Mouse (Mus musculus): ENCODE measurements around the gene Gsta4. TPM values are rescaled to one million over a fixed set of nuclear protein-coding genes. Genes with fewer than 3 reads are reported as not detected.

Gsta4 gene
- polyA plus RNA-seq, 1 experiment from 2014 or later = 23.3 TPM

GRCm38 (mm10) chr9:78179071-78179470 is 3.5 kb upstream of the Gsta4 start:
- H3K36me3 ChIP-seq = no peaks in the 10 kb centered on the region
- H3K9ac ChIP-seq = no peak overlapping the region
- H3K9me3 ChIP-seq (replicated peaks) = no peaks in the 10 kb centered on the region
- no peaks in the 10 kb centered on the region for H3K27me3 ChIP-seq
- peaks cover 16% of the 10 kb centered on the region for H3K4me1 ChIP-seq (replicated peaks)
- DNase-seq (no peak), ATAC-seq (ENCODE audit: low read depth) (no peak)
- H3K27ac ChIP-seq = no peak overlapping the region
- no peak overlapping the region for H3K4me3 ChIP-seq (replicated peaks)
- WGBS (ENCODE audit: insufficient replicate concordance) = 73% methylated on average over 2 of the region's 2 CpGs
- no peak overlapping the region for H3K4me2 ChIP-seq

GRCm38 (mm10) chr9:78185686-78186085 is 3.1 kb downstream of the Gsta4 start:
- Histone ChIP-seq H3K9me3 (replicated peaks) (no peaks in the 10 kb centered on the region), H3K27ac (no peak overlapping the region), H3K9ac (no peak overlapping the region), H3K4me2 (no peak overlapping the region), H3K4me1 (replicated peaks) (peaks cover 41% of the 10 kb centered on the region), H3K27me3 (no peaks in the 10 kb centered on the region), H3K36me3 (no peaks in the 10 kb centered on the region), H3K4me3 (replicated peaks) (no peak overlapping the region)
- DNase-seq = no peak
- ATAC-seq (ENCODE audit: low read depth) = no peak
- WGBS (ENCODE audit: insufficient replicate concordance) = 75% methylated on average over 9 of the region's 9 CpGs

- DNase-seq (no peak), ATAC-seq (ENCODE audit: low read depth) (peak; percentile 79)
- Histone ChIP-seq H3K27ac (peak overlapping the region; percentile 85), H3K27me3 (no peaks in the 10 kb centered on the region), H3K9me3 (replicated peaks) (no peaks in the 10 kb centered on the region), H3K36me3 (no peaks in the 10 kb centered on the region), H3K4me2 (peak overlapping the region; percentile 41), H3K4me3 (replicated peaks) (no peak overlapping the region), H3K4me1 (replicated peaks) (peaks cover 60% of the 10 kb centered on the region), H3K9ac (peak overlapping the region; percentile 41)
- 28% methylated on average over 8 of the region's 8 CpGs for WGBS (ENCODE audit: insufficient replicate concordance)
Observed at GRCm38 (mm10) chr9:78188910-78189309, 6.3 kb downstream of the Gsta4 start.

- no peak; the same call in 1 of the 2 replicates for ATAC-seq (ENCODE audit: low read depth)
- WGBS (ENCODE audit: insufficient replicate concordance) = 10% methylated on average over 19 of the region's 19 CpGs
- no peaks in the 10 kb centered on the region for H3K36me3 ChIP-seq
- peak overlapping the region; percentile 9 for H3K27ac ChIP-seq
- H3K4me1 ChIP-seq (replicated peaks) = peaks cover 54% of the 10 kb centered on the region
- peak overlapping the region; percentile 64 for H3K9ac ChIP-seq
- H3K4me3 ChIP-seq (replicated peaks) = peak overlapping the region; percentile 51
- peak overlapping the region; percentile 70 for H3K4me2 ChIP-seq
- no peaks in the 10 kb centered on the region for H3K27me3 ChIP-seq
- H3K9me3 ChIP-seq (replicated peaks) = no peaks in the 10 kb centered on the region
- DNase-seq = no peak
Observed at GRCm38 (mm10) chr9:78190651-78191634, 8.4 kb downstream of the Gsta4 start.

GRCm38 (mm10) chr9:78191736-78192135 is 9.2 kb downstream of the Gsta4 start:
- DNase-seq (peak; percentile 81), ATAC-seq (ENCODE audit: low read depth) (peak; percentile 57)
- no peaks in the 10 kb centered on the region for H3K27me3 ChIP-seq
- under 1% methylated on average over 18 of the region's 18 CpGs for WGBS (ENCODE audit: insufficient replicate concordance)
- H3K4me1 ChIP-seq (replicated peaks) = peaks cover 54% of the 10 kb centered on the region
- peak overlapping the region; percentile 64 for H3K9ac ChIP-seq
- peak overlapping the region; percentile 51 for H3K4me3 ChIP-seq (replicated peaks)
- peak overlapping the region; percentile 21; the same call in 1 of the 2 replicates for H3K27ac ChIP-seq
- H3K4me2 ChIP-seq = peak overlapping the region; percentile 70
- H3K9me3 ChIP-seq (replicated peaks) = no peaks in the 10 kb centered on the region
- no peaks in the 10 kb centered on the region for H3K36me3 ChIP-seq

GRCm38 (mm10) chr9:78193902-78194597 is 11.5 kb downstream of the Gsta4 start:
- no peak overlapping the region for H3K4me3 ChIP-seq (replicated peaks)
- H3K9ac ChIP-seq = no peak overlapping the region
- no peak overlapping the region for H3K4me2 ChIP-seq
- H3K36me3 ChIP-seq = no peaks in the 10 kb centered on the region
- 38% methylated on average over 9 of the region's 9 CpGs for WGBS (ENCODE audit: insufficient replicate concordance)
- H3K27me3 ChIP-seq = no peaks in the 10 kb centered on the region
- H3K4me1 ChIP-seq (replicated peaks) = peaks cover 38% of the 10 kb centered on the region
- ATAC-seq (ENCODE audit: low read depth) (no peak), DNase-seq (peak; percentile 45)
- H3K9me3 ChIP-seq (replicated peaks) = no peaks in the 10 kb centered on the region
- H3K27ac ChIP-seq = no peak overlapping the region

- no peak for DNase-seq
- H3K27me3 ChIP-seq = no peaks in the 10 kb centered on the region
- H3K4me3 ChIP-seq (replicated peaks) = no peak overlapping the region
- no peak overlapping the region for H3K4me2 ChIP-seq
- WGBS (ENCODE audit: insufficient replicate concordance) = 73% methylated on average over 11 of the region's 11 CpGs
- no peak overlapping the region for H3K27ac ChIP-seq
- H3K9ac ChIP-seq = no peak overlapping the region
- peaks cover 29% of the 10 kb centered on the region for H3K4me1 ChIP-seq (replicated peaks)
- H3K36me3 ChIP-seq = no peaks in the 10 kb centered on the region
- no peak for ATAC-seq (ENCODE audit: low read depth)
- no peaks in the 10 kb centered on the region for H3K9me3 ChIP-seq (replicated peaks)
Observed at GRCm38 (mm10) chr9:78195034-78195433, 12.5 kb downstream of the Gsta4 start.

GRCm38 (mm10) chr9:78197801-78198200 is 15.2 kb downstream of the Gsta4 start:
- no peak for ATAC-seq (ENCODE audit: low read depth)

GRCm38 (mm10) chr9:78204194-78204593 is 21.6 kb downstream of the Gsta4 start:
- H3K9me3 ChIP-seq (replicated peaks) = no peaks in the 10 kb centered on the region
- H3K36me3 ChIP-seq = no peaks in the 10 kb centered on the region
- DNase-seq (no peak), ATAC-seq (ENCODE audit: low read depth) (no peak)
- no peaks in the 10 kb centered on the region for H3K4me1 ChIP-seq (replicated peaks)
- H3K4me3 ChIP-seq (replicated peaks) = no peak overlapping the region
- no peak overlapping the region for H3K9ac ChIP-seq
- no peak overlapping the region for H3K27ac ChIP-seq
- 62% methylated on average over 6 of the region's 6 CpGs for WGBS (ENCODE audit: insufficient replicate concordance)
- no peak overlapping the region for H3K4me2 ChIP-seq
- no peaks in the 10 kb centered on the region for H3K27me3 ChIP-seq

More at GRCm38 (mm10) chr9:78197801-78198200, 15.2 kb downstream of the Gsta4 start:
- Histone ChIP-seq H3K27ac (no peak overlapping the region), H3K4me2 (no peak overlapping the region), H3K9ac (no peak overlapping the region), H3K9me3 (replicated peaks) (no peaks in the 10 kb centered on the region), H3K4me3 (replicated peaks) (no peak overlapping the region), H3K27me3 (no peaks in the 10 kb centered on the region), H3K36me3 (no peaks in the 10 kb centered on the region), H3K4me1 (replicated peaks) (peaks cover 3% of the 10 kb centered on the region)
- no peak for DNase-seq
- WGBS (ENCODE audit: insufficient replicate concordance) = 82% methylated on average over 9 of the region's 9 CpGs

GRCm38 (mm10) chr9:78208956-78209355 is 26.4 kb downstream of the Gsta4 start:
- no peak overlapping the region for H3K9ac ChIP-seq
- DNase-seq = no peak

GRCm38 (mm10) chr9:78210079-78210478 is 27.5 kb downstream of the Gsta4 start:
- H3K4me2 ChIP-seq = no peak overlapping the region

More at GRCm38 (mm10) chr9:78208956-78209355, 26.4 kb downstream of the Gsta4 start:
- Histone ChIP-seq H3K4me2 (no peak overlapping the region), H3K27me3 (no peaks in the 10 kb centered on the region), H3K4me1 (replicated peaks) (peaks cover 7% of the 10 kb centered on the region), H3K9me3 (replicated peaks) (no peaks in the 10 kb centered on the region), H3K4me3 (replicated peaks) (no peak overlapping the region), H3K27ac (no peak overlapping the region), H3K36me3 (0 out of 2 replicates have a peak, but pooled peaks cover 2% of the 10 kb centered on the region)
- WGBS (ENCODE audit: insufficient replicate concordance) = 29% methylated on average over 4 of the region's 4 CpGs
- ATAC-seq (ENCODE audit: low read depth) = no peak

More at GRCm38 (mm10) chr9:78210079-78210478, 27.5 kb downstream of the Gsta4 start:
- ATAC-seq (ENCODE audit: low read depth) (no peak), DNase-seq (no peak)
- Histone ChIP-seq H3K27me3 (no peaks in the 10 kb centered on the region), H3K4me3 (replicated peaks) (no peak overlapping the region), H3K4me1 (replicated peaks) (peaks cover 7% of the 10 kb centered on the region), H3K36me3 (0 out of 2 replicates have a peak, but pooled peaks cover 2% of the 10 kb centered on the region), H3K27ac (no peak overlapping the region), H3K9me3 (replicated peaks) (no peaks in the 10 kb centered on the region), H3K9ac (no peak overlapping the region)
- 67% methylated on average over 3 of the region's 3 CpGs for WGBS (ENCODE audit: insufficient replicate concordance)
